In genomic region chr1:72856209-72856909, GRCm38 (mm10) we compare ENCODE assay signal across 27 mouse cellular contexts. TPM values are rescaled to one million over a fixed set of nuclear protein-coding genes. Genes with fewer than 3 reads are reported as not detected.
A peak's percentile ranks its signal among the peaks of the same experiment; 100 is the strongest.
DNase-seq lines count a peak whose midpoint lies in the region; ATAC-seq and TF ChIP-seq lines count a peak whose summit lies in the region.
"Had no signal": no experiment of that assay in that cellular context is flagged by ENCODE, and none has a peak within 500 bp of the region (broad histone marks: within the 10 kb centered on the region; RNA-seq: fewer than 3 reads in every experiment).

No protein-coding gene starts in this region.

- H3ac ChIP-seq in myocyte (ENCODE audit: control insufficient read depth, insufficient read length), result no peak overlapping the region

- H3K4me2 ChIP-seq in intestine, embryonic 14.5 days (ENCODE audit: low read length), result no peak overlapping the region
- no peak overlapping the region for H3K4me2 ChIP-seq in intestine, embryonic 15.5 days (replicated peaks)
- H3K4me2 ChIP-seq in lung, embryonic 14.5 days, result no peak overlapping the region
- no peak overlapping the region for H3K4me2 ChIP-seq in myocyte (ENCODE audit: low read depth)
- H3K4me2 ChIP-seq: hindbrain, embryonic 15.5 days; lung, embryonic 15.5 days; neural tube, embryonic 12.5 days had no signal

- H3K27ac ChIP-seq in gastrocnemius, adult 2 months, result peak overlapping the region; percentile 12; the same call in 1 of the 2 replicates
- H3K27ac ChIP-seq in intestine, embryonic 14.5 days (ENCODE audit: low read depth), result no peak overlapping the region
- H3K27ac ChIP-seq in intestine, embryonic 15.5 days, result no peak overlapping the region
- no peak overlapping the region for H3K27ac ChIP-seq in lung, embryonic 14.5 days (ENCODE audit: low read depth)
- H3K27ac ChIP-seq: hindbrain, embryonic 15.5 days; layer of hippocampus, adult 2 months; lung, embryonic 15.5 days; midbrain, embryonic 10.5 days; neural tube, embryonic 12.5 days had no signal

- H3K4me1 ChIP-seq in intestine, embryonic 14.5 days (replicated peaks; ENCODE audit: control insufficient read depth, insufficient read depth, low read length), result no peaks in the 10 kb centered on the region
- no peaks in the 10 kb centered on the region for H3K4me1 ChIP-seq in intestine, embryonic 15.5 days (replicated peaks)
- H3K4me1 ChIP-seq in lung, embryonic 14.5 days (ENCODE audit: insufficient read depth), result no peaks in the 10 kb centered on the region; the same call in 1 of the 2 replicates
- no peaks in the 10 kb centered on the region for H3K4me1 ChIP-seq in lung, adult 2 months (ENCODE audit: control insufficient read depth, insufficient read depth, low read length)

- H3K9ac ChIP-seq in intestine, embryonic 14.5 days (ENCODE audit: low read length), result no peak overlapping the region
- H3K9ac ChIP-seq in intestine, embryonic 15.5 days, result no peak overlapping the region
- no peak overlapping the region for H3K9ac ChIP-seq in lung, embryonic 14.5 days
- H3K9ac ChIP-seq: forebrain, postnatal 0 days; hindbrain, embryonic 15.5 days; lung, embryonic 15.5 days; neural tube, embryonic 12.5 days had no signal

- ATAC-seq in intestine, embryonic 14.5 days (replicated peaks; ENCODE audit: low FRiP score, low TSS enrichment, low read depth), result 0 out of 2 replicates have a peak, but pooled peaks have one; percentile 25
- ATAC-seq in intestine, embryonic 15.5 days, result no peak
- ATAC-seq in lung, embryonic 14.5 days (ENCODE audit: insufficient read depth), result peak; percentile 22; the same call in 1 of the 2 replicates
- ATAC-seq: CD4-positive, CD25-positive, alpha-beta regulatory T cell, adult 4 months; forebrain, postnatal 0 days; Patski had no signal

- peaks cover 38% of the 10 kb centered on the region for H3K36me3 ChIP-seq in intestine, embryonic 14.5 days (ENCODE audit: control insufficient read depth, insufficient read depth, low read length)
- H3K36me3 ChIP-seq in intestine, embryonic 15.5 days, result peaks cover 3% of the 10 kb centered on the region; the same call in 1 of the 2 replicates
- H3K36me3 ChIP-seq in lung, embryonic 14.5 days (ENCODE audit: insufficient read depth), result peaks cover 33% of the 10 kb centered on the region
- H3K36me3 ChIP-seq in myocyte (ENCODE audit: control insufficient read depth, insufficient read depth), result peaks cover 28% of the 10 kb centered on the region
- H3K36me3 ChIP-seq: hindbrain, embryonic 15.5 days had no signal

- no peak for TF ChIP-seq CTCF in gastrocnemius, adult 2 months (IDR thresholded peaks at IDR 0.05)
- no peak for TF ChIP-seq CTCF in lung, embryonic 14.5 days (IDR thresholded peaks at IDR 0.05; ENCODE audit: low read depth)
- TF ChIP-seq CTCF in lung, adult 2 months (IDR thresholded peaks at IDR 0.05; ENCODE audit: insufficient read depth, low read length), result no peak

- WGBS in intestine, embryonic 14.5 days, result 79% methylated on average over 19 of the region's 19 CpGs
- WGBS in intestine, embryonic 15.5 days, result 84% methylated on average over 19 of the region's 19 CpGs
- WGBS in lung, embryonic 14.5 days, result 68% methylated on average over 19 of the region's 19 CpGs
- WGBS in lung, adult 2 months, result 68% methylated on average over 19 of the region's 19 CpGs

- intact Hi-C loops in gastrocnemius, adult 2 months (cut with DNase I), result loop anchor here (10.0 kb wide), 1 partner anchor 542 kb away; no protein-coding TSS in a partner anchor

- no peak for DNase-seq in gastrocnemius, adult 2 months
- no peak for DNase-seq in gastrocnemius, postnatal 10 days
- no peak for DNase-seq in intestine, embryonic 14.5 days (ENCODE audit: low spot score)
- DNase-seq in lung, embryonic 14.5 days, result no peak
- no peak for DNase-seq in lung, adult 2 months
- DNase-seq in retina, postnatal 1 day, result no peak
- DNase-seq: adrenal gland, adult 8-10 months; cerebellum, adult 9-10 months; forebrain, postnatal 0 days; kidney, adult 11 months; layer of hippocampus, postnatal 36 days; right cerebral cortex, postnatal 14 days; spleen, adult 18-20 months; thymus, postnatal 14 days had no signal

- no peak for TF ChIP-seq POLR2A in lung, adult 2 months (IDR thresholded peaks at IDR 0.05; ENCODE audit: borderline replicate concordance, extremely low read depth, low read depth, low read length)
- TF ChIP-seq POLR2A in myocyte (IDR thresholded peaks at IDR 0.05; ENCODE audit: insufficient read length, low read depth), result peak; percentile 55

- H3K9me3 ChIP-seq in intestine, embryonic 14.5 days (ENCODE audit: control insufficient read depth, low read length), result no peaks in the 10 kb centered on the region
- H3K9me3 ChIP-seq in intestine, embryonic 15.5 days, result no peaks in the 10 kb centered on the region
- no peaks in the 10 kb centered on the region for H3K9me3 ChIP-seq in lung, embryonic 14.5 days (ENCODE audit: low read depth, low read length)
- H3K9me3 ChIP-seq: hindbrain, embryonic 15.5 days; lung, embryonic 15.5 days; midbrain, embryonic 10.5 days; neural tube, embryonic 12.5 days had no signal

- H3K79me2 ChIP-seq in myocyte (ENCODE audit: control insufficient read depth, insufficient read depth), result no peaks in the 10 kb centered on the region

- H3K27me3 ChIP-seq in intestine, embryonic 14.5 days (replicated peaks; ENCODE audit: control insufficient read depth, insufficient read depth, low read length), result no peaks in the 10 kb centered on the region
- no peaks in the 10 kb centered on the region for H3K27me3 ChIP-seq in intestine, embryonic 15.5 days (replicated peaks)
- no peaks in the 10 kb centered on the region for H3K27me3 ChIP-seq in lung, embryonic 14.5 days (ENCODE audit: insufficient read depth, low read length)
- no peaks in the 10 kb centered on the region for H3K27me3 ChIP-seq in myocyte (ENCODE audit: control insufficient read depth, insufficient read depth, insufficient read length)
- H3K27me3 ChIP-seq: hindbrain, embryonic 15.5 days; lung, embryonic 15.5 days; neural tube, embryonic 12.5 days; Patski had no signal

- no peak overlapping the region for H3K4me3 ChIP-seq in gastrocnemius, adult 2 months
- H3K4me3 ChIP-seq in intestine, embryonic 14.5 days (ENCODE audit: low read depth, low read length), result no peak overlapping the region
- H3K4me3 ChIP-seq in intestine, embryonic 15.5 days (replicated peaks), result no peak overlapping the region
- no peak overlapping the region for H3K4me3 ChIP-seq in lung, embryonic 14.5 days (ENCODE audit: low read depth, low read length)
- H3K4me3 ChIP-seq in lung, adult 2 months (replicated peaks; ENCODE audit: extremely low read depth, low read depth, low read length), result no peak overlapping the region
- H3K4me3 ChIP-seq in myocyte, result no peak overlapping the region
- H3K4me3 ChIP-seq: hindbrain, embryonic 15.5 days; layer of hippocampus, adult 2 months; lung, embryonic 15.5 days; midbrain, embryonic 10.5 days; neural tube, embryonic 12.5 days had no signal

TF ChIP-seq in myocyte, 11 proteins besides CTCF, POLR2A, EP300 and RAD21:
- TF ChIP-seq E2F4 (IDR thresholded peaks at IDR 0.05; ENCODE audit: insufficient read depth) (no peak), CEBPB (IDR thresholded peaks at IDR 0.05; ENCODE audit: insufficient read depth, poor library complexity, severe bottlenecking) (no peak), USF1 (IDR thresholded peaks at IDR 0.05; ENCODE audit: low read depth) (no peak), POLR2AphosphoS2 (IDR thresholded peaks at IDR 0.05; ENCODE audit: insufficient read length, low read depth) (peak; percentile 90)
TF ChIP-seq in myocyte: peak in this region for 1.

RNA-seq across cellular contexts. Expression of gene Igfbp5, which starts 18.3 kb away (rescaled TPM):
- 100 to 1,000 TPM; 248 to 267 TPM for total RNA-seq in gastrocnemius, adult 2 months (2021)
- 100 to 1,000 TPM; 306 to 338 TPM for total RNA-seq in gastrocnemius, postnatal 10 days (2021)
- 46.2 and 53.1 TPM in 2 replicates for polyA plus RNA-seq in intestine, embryonic 14.5 days (2014; fragmentation: Nextera tagmentation; extraction: Ambion mirVana)
- 46.2 and 50.7 TPM in 2 replicates for polyA plus RNA-seq in intestine, embryonic 15.5 days (2015; fragmentation: Nextera tagmentation; extraction: Ambion mirVana)
- polyA plus RNA-seq in lung, embryonic 14.5 days (2014; fragmentation: Nextera tagmentation; extraction: Ambion mirVana), result 48.5 and 51.8 TPM in 2 replicates
- polyA plus RNA-seq in lung, adult 2 months (2012; rRNA removed), result 91.2 and 118 TPM in 2 replicates
- polyA plus RNA-seq in myocyte (2012; fragmentation: generic; extraction: Trizol), result 691 TPM
- total RNA-seq: granulocyte monocyte progenitor cell, adult 5-6 weeks had no signal
- polyA plus RNA-seq: CD4-positive, CD25-positive, alpha-beta regulatory T cell, adult 4 months had no signal

RNA-seq across cellular contexts. Expression of gene Igfbp2, which starts 32.1 kb away (rescaled TPM):
- total RNA-seq in gastrocnemius, adult 2 months (2021), result not detected
- 1 to 10 TPM; 7.0 to 8.3 TPM for total RNA-seq in gastrocnemius, postnatal 10 days (2021)
- 194 and 217 TPM in 2 replicates for polyA plus RNA-seq in intestine, embryonic 14.5 days (2014; fragmentation: Nextera tagmentation; extraction: Ambion mirVana)
- polyA plus RNA-seq in intestine, embryonic 15.5 days (2015; fragmentation: Nextera tagmentation; extraction: Ambion mirVana), result 147 and 148 TPM in 2 replicates
- polyA plus RNA-seq in lung, embryonic 14.5 days (2014; fragmentation: Nextera tagmentation; extraction: Ambion mirVana), result 321 and 352 TPM in 2 replicates
- polyA plus RNA-seq in lung, adult 2 months (2012; rRNA removed), result 308 and 450 TPM in 2 replicates
- 83.7 TPM for polyA plus RNA-seq in myocyte (2012; fragmentation: generic; extraction: Trizol)
- total RNA-seq: common myeloid progenitor, adult 5-6 weeks; granulocyte monocyte progenitor cell, adult 5-6 weeks; heart, postnatal 25 days; monocyte, adult 5-6 weeks had no signal
- polyA plus RNA-seq: CD4-positive, CD25-positive, alpha-beta regulatory T cell, adult 4 months had no signal
